Mouse (Mus musculus): ENCODE data around the gene 5730480H06Rik. TPM values are rescaled to one million over a fixed set of nuclear protein-coding genes. Genes with fewer than 3 reads are reported as not detected.

5730480H06Rik gene
- polyA plus RNA-seq, 1 experiment from 2014 or later = 19.7 TPM

GRCm38 (mm10) chr5:48410348-48410747 is 82.6 kb downstream of the 5730480H06Rik start:
- 60% methylated on average over 5 of the region's 5 CpGs for WGBS
- no peak overlapping the region for H3K4me3 ChIP-seq (replicated peaks; ENCODE audit: low read length)
- no peak overlapping the region for H3K4me2 ChIP-seq (ENCODE audit: low read depth, low read length)
- H3K36me3 ChIP-seq (ENCODE audit: control insufficient read depth, insufficient read depth, low read length) = no peaks in the 10 kb centered on the region
- ATAC-seq (ENCODE audit: insufficient read depth, low FRiP score) = no peak
- no peaks in the 10 kb centered on the region for H3K4me1 ChIP-seq (ENCODE audit: control insufficient read depth, insufficient read depth, low read length)
- H3K9me3 ChIP-seq (replicated peaks; ENCODE audit: control insufficient read depth, low read length) = no peaks in the 10 kb centered on the region
- H3K27ac ChIP-seq (ENCODE audit: low read length) = no peak overlapping the region
- no peaks in the 10 kb centered on the region for H3K27me3 ChIP-seq (ENCODE audit: control insufficient read depth, insufficient read depth, low read length)
- no peak overlapping the region for H3K9ac ChIP-seq (ENCODE audit: low read length)

DNA sequence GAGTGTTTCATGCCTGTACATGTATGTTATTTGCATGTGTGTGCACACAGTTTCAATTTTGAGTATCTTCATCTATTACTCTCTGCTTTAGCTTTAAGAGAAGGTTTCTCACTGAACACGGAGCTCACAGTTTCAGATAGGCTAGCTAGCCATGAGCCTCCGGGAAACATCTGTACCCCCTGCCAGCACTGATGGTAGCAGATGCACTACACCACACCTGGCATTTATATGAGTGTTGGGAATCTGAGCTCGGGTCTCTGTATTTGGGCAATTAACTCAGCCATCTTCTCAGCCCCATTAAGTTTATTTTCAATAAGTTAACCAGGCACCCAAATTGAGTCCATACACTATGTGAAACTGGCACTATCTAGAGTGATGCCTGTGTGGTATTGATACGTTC is 83.7 kb downstream of the 5730480H06Rik start:
- H3K4me1 ChIP-seq (ENCODE audit: control insufficient read depth, insufficient read depth, low read length) = no peaks in the 10 kb centered on the region
- no peaks in the 10 kb centered on the region for H3K36me3 ChIP-seq (ENCODE audit: control insufficient read depth, insufficient read depth, low read length)
- H3K27ac ChIP-seq (ENCODE audit: low read length) = no peak overlapping the region
- 87% methylated on average over 4 of the region's 4 CpGs for WGBS
- H3K9me3 ChIP-seq (replicated peaks; ENCODE audit: control insufficient read depth, low read length) = no peaks in the 10 kb centered on the region
- H3K4me2 ChIP-seq (ENCODE audit: low read depth, low read length) = no peak overlapping the region
- H3K27me3 ChIP-seq (ENCODE audit: control insufficient read depth, insufficient read depth, low read length) = no peaks in the 10 kb centered on the region
- ATAC-seq (ENCODE audit: insufficient read depth, low FRiP score) = no peak
- no peak overlapping the region for H3K4me3 ChIP-seq (replicated peaks; ENCODE audit: low read length)
- no peak overlapping the region for H3K9ac ChIP-seq (ENCODE audit: low read length)

DNA sequence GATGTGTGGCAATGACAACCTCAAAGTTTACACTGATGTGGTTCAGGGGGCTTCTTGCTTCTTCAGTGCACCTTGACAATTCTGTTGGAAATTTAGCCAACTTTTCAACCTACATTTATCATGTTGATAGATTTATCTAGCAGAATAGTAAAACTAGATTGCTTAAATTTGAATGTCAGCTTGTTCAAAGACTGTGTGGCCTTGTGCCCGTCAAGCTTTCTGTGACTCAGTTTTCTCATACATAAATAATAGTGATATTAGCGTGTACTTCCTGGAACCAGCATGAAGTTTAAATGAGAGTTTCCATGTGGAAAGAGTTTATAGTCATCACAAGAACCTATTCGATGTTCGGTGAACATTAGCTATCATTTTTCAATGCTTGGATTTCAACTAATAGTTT is 84.5 kb downstream of the 5730480H06Rik start:
- no peak overlapping the region for H3K27ac ChIP-seq (ENCODE audit: low read length)
- ATAC-seq (ENCODE audit: insufficient read depth, low FRiP score) = no peak
- H3K9ac ChIP-seq (ENCODE audit: low read length) = no peak overlapping the region
- no peak overlapping the region for H3K4me3 ChIP-seq (replicated peaks; ENCODE audit: low read length)
- no peaks in the 10 kb centered on the region for H3K27me3 ChIP-seq (ENCODE audit: control insufficient read depth, insufficient read depth, low read length)
- no peaks in the 10 kb centered on the region for H3K4me1 ChIP-seq (ENCODE audit: control insufficient read depth, insufficient read depth, low read length)
- H3K4me2 ChIP-seq (ENCODE audit: low read depth, low read length) = no peak overlapping the region
- H3K9me3 ChIP-seq (replicated peaks; ENCODE audit: control insufficient read depth, low read length) = no peaks in the 10 kb centered on the region
- 92% methylated on average over 4 of the region's 4 CpGs for WGBS
- no peaks in the 10 kb centered on the region for H3K36me3 ChIP-seq (ENCODE audit: control insufficient read depth, insufficient read depth, low read length)

GRCm38 (mm10) chr5:48419741-48420140 is 92.0 kb downstream of the 5730480H06Rik start:
- Histone ChIP-seq H3K4me2 (ENCODE audit: low read depth, low read length) (no peak overlapping the region), H3K4me3 (replicated peaks; ENCODE audit: low read length) (no peak overlapping the region), H3K27me3 (ENCODE audit: control insufficient read depth, insufficient read depth, low read length) (no peaks in the 10 kb centered on the region), H3K36me3 (ENCODE audit: control insufficient read depth, insufficient read depth, low read length) (no peaks in the 10 kb centered on the region), H3K9me3 (replicated peaks; ENCODE audit: control insufficient read depth, low read length) (no peaks in the 10 kb centered on the region), H3K9ac (ENCODE audit: low read length) (no peak overlapping the region), H3K4me1 (ENCODE audit: control insufficient read depth, insufficient read depth, low read length) (no peaks in the 10 kb centered on the region), H3K27ac (ENCODE audit: low read length) (no peak overlapping the region)
- no peak for ATAC-seq (ENCODE audit: insufficient read depth, low FRiP score)
- 88% methylated on average over 2 of the region's 2 CpGs for WGBS

DNA sequence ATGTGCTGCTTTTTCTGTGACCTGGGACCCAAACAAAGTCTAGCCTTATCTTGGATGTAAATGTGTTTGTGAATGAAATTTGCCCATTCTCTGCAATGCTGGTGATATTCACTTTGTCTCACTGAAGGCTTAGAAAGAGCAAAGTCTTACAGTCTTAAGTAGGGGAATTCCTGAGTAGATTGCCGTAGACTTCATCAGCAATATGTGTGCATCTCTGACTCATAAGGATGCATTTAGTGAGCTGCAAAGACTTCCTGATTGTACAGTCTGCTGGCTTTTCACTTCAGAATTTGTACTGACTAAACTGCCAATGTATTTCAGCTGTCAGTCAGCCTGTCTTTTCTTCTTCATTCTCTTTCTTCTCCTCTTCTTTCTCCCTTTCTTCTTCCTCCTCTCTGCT is 94.2 kb downstream of the 5730480H06Rik start:
- no peak for ATAC-seq (ENCODE audit: insufficient read depth, low FRiP score)
- Histone ChIP-seq H3K4me3 (replicated peaks; ENCODE audit: low read length) (no peak overlapping the region), H3K4me1 (ENCODE audit: control insufficient read depth, insufficient read depth, low read length) (no peaks in the 10 kb centered on the region), H3K36me3 (ENCODE audit: control insufficient read depth, insufficient read depth, low read length) (no peaks in the 10 kb centered on the region), H3K27me3 (ENCODE audit: control insufficient read depth, insufficient read depth, low read length) (no peaks in the 10 kb centered on the region), H3K27ac (ENCODE audit: low read length) (no peak overlapping the region), H3K4me2 (ENCODE audit: low read depth, low read length) (no peak overlapping the region), H3K9ac (ENCODE audit: low read length) (no peak overlapping the region), H3K9me3 (replicated peaks; ENCODE audit: control insufficient read depth, low read length) (no peaks in the 10 kb centered on the region)
- WGBS = 61% methylated on average over 1 of the region's 1 CpGs

DNA sequence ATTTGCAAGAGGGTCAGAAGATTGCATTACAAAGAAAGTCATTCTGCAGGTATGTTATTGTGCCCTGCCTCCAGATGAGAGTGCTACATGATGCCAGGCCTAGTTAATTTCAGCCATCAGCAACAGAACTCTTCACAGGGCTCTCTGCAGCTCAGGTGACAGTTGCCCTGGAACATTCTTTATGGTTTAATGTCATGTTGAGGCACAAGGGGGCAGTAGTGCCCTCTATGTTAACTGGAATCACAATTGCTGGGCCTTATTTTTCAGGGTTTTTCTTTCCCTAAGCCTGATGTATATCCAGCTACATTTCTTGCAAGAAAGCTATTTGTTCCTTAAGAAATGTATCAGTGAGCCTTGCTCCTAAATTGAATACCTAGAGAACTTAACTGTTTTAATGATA is 102.7 kb downstream of the 5730480H06Rik start:
- Histone ChIP-seq H3K9me3 (replicated peaks; ENCODE audit: control insufficient read depth, low read length) (no peaks in the 10 kb centered on the region), H3K27ac (ENCODE audit: low read length) (no peak overlapping the region), H3K4me2 (ENCODE audit: low read depth, low read length) (no peak overlapping the region), H3K27me3 (ENCODE audit: control insufficient read depth, insufficient read depth, low read length) (no peaks in the 10 kb centered on the region), H3K36me3 (ENCODE audit: control insufficient read depth, insufficient read depth, low read length) (no peaks in the 10 kb centered on the region), H3K9ac (ENCODE audit: low read length) (no peak overlapping the region), H3K4me3 (replicated peaks; ENCODE audit: low read length) (no peak overlapping the region), H3K4me1 (ENCODE audit: control insufficient read depth, insufficient read depth, low read length) (no peaks in the 10 kb centered on the region)
- no peak for ATAC-seq (ENCODE audit: insufficient read depth, low FRiP score)

DNA sequence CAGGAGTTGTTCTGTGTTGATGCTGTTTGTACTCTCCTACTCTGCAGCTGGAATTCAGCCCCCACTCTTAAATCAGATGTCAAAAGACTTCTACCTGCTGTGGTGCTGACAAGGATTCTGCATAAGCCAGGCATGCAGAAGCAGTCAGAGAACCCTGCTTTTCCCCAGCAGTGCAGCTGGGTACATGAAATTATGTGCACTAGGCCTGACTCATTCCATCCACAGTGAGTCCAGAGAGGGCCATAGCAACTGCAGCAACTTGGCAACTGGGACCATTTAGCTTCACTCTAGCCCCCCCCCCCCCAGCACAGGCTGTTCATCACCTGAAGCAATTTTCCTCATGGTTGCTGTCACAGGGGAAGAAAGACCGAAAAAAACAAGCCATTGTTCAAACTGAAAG is 121.1 kb downstream of the 5730480H06Rik start:
- Histone ChIP-seq H3K9ac (ENCODE audit: low read length) (no peak overlapping the region), H3K4me1 (ENCODE audit: control insufficient read depth, insufficient read depth, low read length) (no peaks in the 10 kb centered on the region), H3K4me2 (ENCODE audit: low read depth, low read length) (no peak overlapping the region), H3K4me3 (replicated peaks; ENCODE audit: low read length) (no peak overlapping the region), H3K27me3 (ENCODE audit: control insufficient read depth, insufficient read depth, low read length) (no peaks in the 10 kb centered on the region), H3K36me3 (ENCODE audit: control insufficient read depth, insufficient read depth, low read length) (no peaks in the 10 kb centered on the region), H3K27ac (ENCODE audit: low read length) (no peak overlapping the region), H3K9me3 (replicated peaks; ENCODE audit: control insufficient read depth, low read length) (no peaks in the 10 kb centered on the region)
- no peak for ATAC-seq (ENCODE audit: insufficient read depth, low FRiP score)
- 73% methylated on average over 1 of the region's 1 CpGs for WGBS

GRCm38 (mm10) chr5:48460221-48460620 is 132.5 kb downstream of the 5730480H06Rik start:
- no peak overlapping the region for H3K4me2 ChIP-seq (ENCODE audit: low read depth, low read length)
- H3K27ac ChIP-seq (ENCODE audit: low read length) = no peak overlapping the region
- no peaks in the 10 kb centered on the region for H3K9me3 ChIP-seq (replicated peaks; ENCODE audit: control insufficient read depth, low read length)
- H3K4me3 ChIP-seq (replicated peaks; ENCODE audit: low read length) = no peak overlapping the region
- no peaks in the 10 kb centered on the region for H3K27me3 ChIP-seq (ENCODE audit: control insufficient read depth, insufficient read depth, low read length)
- H3K36me3 ChIP-seq (ENCODE audit: control insufficient read depth, insufficient read depth, low read length) = no peaks in the 10 kb centered on the region
- no peak for ATAC-seq (ENCODE audit: insufficient read depth, low FRiP score)
- 52% methylated on average over 2 of the region's 2 CpGs for WGBS
- H3K4me1 ChIP-seq (ENCODE audit: control insufficient read depth, insufficient read depth, low read length) = no peaks in the 10 kb centered on the region
- H3K9ac ChIP-seq (ENCODE audit: low read length) = no peak overlapping the region
